Mouse (Mus musculus) lung, postnatal 0 days (tissue): ENCODE data around the gene D930048N14Rik.

ENCODE experiments used
- CTCF ChIP-seq: IDR thresholded peaks from 2 replicates; pipeline ENCODE4 v1.5.1; 2016; ENCODE audit warnings: antibody characterized with exemption, mild to moderate bottlenecking
- EP300 ChIP-seq: IDR thresholded peaks from 2 replicates; pipeline ENCODE4 v1.6.1; 2016; ENCODE audit warnings: antibody characterized with exemption, mild to moderate bottlenecking, control low read depth

GRCm38 (mm10) chr11:51625187-51625820, 25.4 kb upstream of the D930048N14Rik start:
- TF ChIP-seq CTCF (no peak), EP300 (no peak)
